Mouse (Mus musculus): ENCODE measurements around the gene Rbbp9. TPM values are rescaled to one million over a fixed set of nuclear protein-coding genes. Genes with fewer than 3 reads are reported as not detected.
A peak's percentile ranks its signal among the peaks of the same experiment; 100 is the strongest.
"Not testable (repeated sequence)": the region's sequence is repeated elsewhere in the genome, so short reads cannot be mapped to it uniquely, and the experiment has no call there.

Rbbp9 gene
- total RNA-seq (2021), result 10 to 100 TPM; 30.4 to 32.7 TPM
- long read RNA-seq, experiment 1, transcript Rbbp9-201 (5 exons, 2,170 nt), result major isoform, 22 of 23 reads
- long read RNA-seq, experiment 1, partial matches to known transcripts, result 0 of 23 reads
- long read RNA-seq, experiment 1, other reads (novel, unspliced or antisense), result 1 of 23 reads
- long read RNA-seq, experiment 2, transcript Rbbp9-201 (5 exons, 2,170 nt), result major isoform, 5 of 5 reads
- long read RNA-seq, experiment 2, partial matches to known transcripts, result 0 of 5 reads
- long read RNA-seq, experiment 2, other reads (novel, unspliced or antisense), result 0 of 5 reads

DNA sequence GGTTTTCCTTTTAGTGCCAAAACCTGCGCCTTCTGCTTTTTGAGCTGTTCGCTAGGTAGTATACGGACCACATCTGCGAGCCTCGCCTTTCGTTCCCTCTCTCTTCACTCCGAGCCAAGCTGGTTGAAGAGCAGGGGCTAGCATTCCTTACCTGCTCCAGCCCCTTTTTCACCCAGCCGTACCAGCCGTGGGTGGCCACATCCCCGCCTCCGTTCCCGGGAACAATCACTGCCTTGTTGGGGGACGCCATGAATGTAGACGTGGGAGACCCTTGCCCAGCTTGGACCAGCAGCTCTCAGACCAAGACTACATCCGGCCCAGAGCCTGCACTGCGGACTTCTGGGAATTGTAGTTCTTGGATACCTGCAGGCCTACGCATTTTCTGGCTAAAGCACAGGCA is at the start of gene Rbbp9:
TSS of gene Rbbp9 (minus strand) at position 341 of the 400 bp plus-strand sequence.
- DNase-seq, result peak; percentile 68 to 69

- DNase-seq, result peak; percentile 92 to 95
These were observed 49.4 kb upstream of the Rbbp9 start, which contains the start of gene Dtd1 for GRCm38 (mm10) chr2:144599831-144600687. Gene Dtd1 (plus strand): TSS chr2:144599897.

- DNase-seq, result no peak
These were observed 47.3 kb upstream of the Rbbp9 start for GRCm38 (mm10) chr2:144598006-144598405.

- peak; percentile 85 for DNase-seq
These were observed 43.4 kb upstream of the Rbbp9 start, which contains the start of gene Smim26 for GRCm38 (mm10) chr2:144593951-144594651. Gene Smim26 (plus strand): TSS chr2:144594054.

DNA sequence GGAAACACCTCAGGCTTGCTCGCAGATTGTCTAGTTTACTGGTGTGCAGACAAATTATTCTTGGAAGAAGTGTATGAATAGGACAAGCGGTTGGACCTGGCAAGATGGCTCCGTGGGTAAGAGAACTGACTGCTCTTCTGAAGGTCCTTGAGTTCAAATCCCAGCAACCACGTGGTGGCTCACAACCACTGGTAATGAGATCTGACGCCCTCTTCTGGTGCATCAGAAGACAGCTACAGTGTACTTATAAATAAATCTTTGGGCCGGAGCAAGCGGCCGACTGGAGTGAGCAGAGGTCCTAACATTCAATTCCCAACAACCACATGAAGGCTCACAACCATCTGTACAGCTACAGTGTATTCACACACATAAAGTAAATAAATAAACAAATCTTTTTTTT is 42.4 kb upstream of the Rbbp9 start:
- not testable (repeated sequence) for DNase-seq

DNA sequence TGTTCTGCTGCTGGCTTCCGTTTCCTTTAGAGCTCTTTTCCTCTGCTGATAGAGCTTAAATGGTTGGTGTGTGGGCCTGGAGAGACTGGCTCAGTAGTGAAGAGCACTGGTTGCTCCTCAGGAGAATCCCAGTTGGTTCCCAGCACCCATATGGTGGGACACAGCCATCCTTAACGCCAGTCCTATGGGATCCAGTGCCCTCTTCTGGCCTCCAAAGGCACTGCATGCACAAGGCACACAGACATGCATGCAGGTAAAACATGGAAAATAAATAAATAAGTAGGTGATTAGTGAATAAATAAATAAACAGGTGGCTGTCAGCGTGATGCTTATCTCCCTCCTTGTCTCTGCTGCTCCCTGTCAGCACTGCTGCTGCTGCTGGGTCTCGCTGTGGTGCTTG is 38.1 kb upstream of the Rbbp9 start:
- DNase-seq, result no peak

DNA sequence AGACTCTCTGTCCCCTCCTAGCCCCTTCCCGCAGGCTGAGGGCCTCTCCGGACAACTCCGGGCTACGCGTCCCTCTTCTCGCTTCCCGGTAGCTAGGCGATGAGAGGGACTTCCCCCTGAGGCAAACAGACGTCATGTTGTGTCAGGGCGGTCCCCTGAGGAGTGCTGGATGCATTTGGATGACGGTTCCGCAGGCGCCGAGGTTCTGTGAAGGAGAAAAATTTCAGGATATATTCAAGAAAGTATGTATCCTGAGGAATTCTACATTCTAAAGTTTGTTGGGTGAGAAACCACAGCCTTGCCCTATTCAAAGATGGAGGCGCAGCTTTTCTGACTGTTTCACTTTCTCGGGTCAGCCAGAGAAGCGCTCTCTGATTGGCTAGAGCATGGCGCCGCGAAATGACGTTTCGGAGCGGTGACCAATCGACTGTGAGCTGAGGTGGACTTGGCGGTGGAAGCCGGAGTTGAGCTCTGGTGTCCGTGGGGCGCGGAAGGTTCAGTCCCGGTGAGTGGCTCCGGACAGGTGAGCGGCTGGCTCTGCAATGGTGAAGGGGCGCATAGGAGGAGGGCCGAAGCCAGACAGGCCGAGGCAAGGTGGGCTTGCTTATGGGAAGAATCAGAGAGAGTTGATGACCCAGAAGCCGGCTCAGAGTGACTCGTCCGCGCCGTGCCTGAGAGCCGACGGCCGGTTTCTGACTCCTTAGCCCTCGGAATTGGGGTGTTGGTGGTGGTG is 5.3 kb upstream of the Rbbp9 start, which contains the start of gene Sec23b:
TSS of gene Sec23b (plus strand) at position 410 of the 733 bp plus-strand sequence.
- peak; percentile 96 to 97 for DNase-seq

GRCm38 (mm10) chr2:144555286-144555819 is 4.7 kb upstream of the Rbbp9 start:
- DNase-seq, result peak in 1 of 2 experiments; percentile 4

DNA sequence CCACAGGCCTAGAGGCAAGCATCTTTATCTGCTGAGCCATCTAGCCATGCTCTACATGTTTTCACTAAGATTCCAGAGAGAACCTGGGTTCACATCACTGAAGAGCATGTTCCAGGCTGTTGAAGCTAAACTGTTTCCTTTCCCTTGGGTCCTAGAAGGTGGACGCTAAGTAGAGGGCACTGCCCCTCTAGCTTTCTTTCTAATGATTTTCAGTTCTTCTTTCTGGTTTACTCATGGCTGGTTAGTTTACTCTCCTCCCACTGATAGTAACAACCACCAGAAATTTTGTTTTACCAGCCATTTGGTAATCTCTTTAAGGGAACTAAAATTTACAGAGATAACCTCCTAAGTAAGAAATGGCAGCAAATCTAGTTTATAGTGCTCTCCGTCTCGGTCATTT is 3.2 kb upstream of the Rbbp9 start:
- no peak for DNase-seq

DNA sequence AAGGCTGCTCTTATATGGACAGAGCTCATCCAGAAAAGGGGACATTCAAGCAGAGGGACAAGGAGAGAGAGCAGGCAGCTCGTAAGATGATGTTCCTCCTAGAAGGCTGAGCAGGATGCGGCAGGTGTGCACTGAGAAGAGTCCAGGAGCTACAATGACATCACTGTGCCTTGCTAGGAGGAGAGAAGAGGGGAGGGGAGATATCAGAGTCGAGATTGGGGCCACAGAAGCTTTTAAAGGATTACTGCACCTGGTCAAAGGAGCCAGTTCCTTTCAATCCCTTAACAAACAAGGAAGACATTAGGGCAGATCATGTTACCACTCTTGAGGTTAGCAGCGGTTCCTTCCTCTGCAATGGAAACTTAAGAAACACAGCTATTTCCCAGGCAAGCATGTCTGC is 3.1 kb downstream of the Rbbp9 start:
- no peak for DNase-seq

- peak; percentile 13 to 34 for DNase-seq
These were observed 5.2 kb downstream of the Rbbp9 start for GRCm38 (mm10) chr2:144545481-144545880.

GRCm38 (mm10) chr2:144545061-144545460 is 5.6 kb downstream of the Rbbp9 start:
- DNase-seq, result no peak

GRCm38 (mm10) chr2:144544630-144545029 is 6.0 kb downstream of the Rbbp9 start:
- DNase-seq, result peak; percentile 18 to 45

DNA sequence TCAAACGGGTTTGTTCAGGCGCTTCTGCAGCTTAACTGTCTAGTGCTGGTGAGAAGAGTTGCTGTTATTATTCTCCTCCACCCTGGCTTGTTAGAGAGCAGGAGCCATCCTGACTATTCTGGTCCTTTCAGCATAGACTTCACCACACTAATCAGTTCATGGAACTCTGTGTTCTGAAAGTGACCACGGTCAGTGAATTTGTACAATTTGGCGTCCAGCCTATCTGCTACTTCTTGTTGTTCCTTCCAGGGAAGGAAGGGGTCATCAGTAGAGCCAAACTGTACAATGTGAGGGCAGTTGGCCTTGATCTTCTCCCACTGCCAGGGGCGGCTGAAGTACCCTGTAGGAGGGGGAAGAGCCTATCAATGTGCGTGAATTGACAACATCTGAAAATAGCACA is 7.0 kb downstream of the Rbbp9 start:
- peak in 1 of 2 experiments; percentile 31 for DNase-seq

DNA sequence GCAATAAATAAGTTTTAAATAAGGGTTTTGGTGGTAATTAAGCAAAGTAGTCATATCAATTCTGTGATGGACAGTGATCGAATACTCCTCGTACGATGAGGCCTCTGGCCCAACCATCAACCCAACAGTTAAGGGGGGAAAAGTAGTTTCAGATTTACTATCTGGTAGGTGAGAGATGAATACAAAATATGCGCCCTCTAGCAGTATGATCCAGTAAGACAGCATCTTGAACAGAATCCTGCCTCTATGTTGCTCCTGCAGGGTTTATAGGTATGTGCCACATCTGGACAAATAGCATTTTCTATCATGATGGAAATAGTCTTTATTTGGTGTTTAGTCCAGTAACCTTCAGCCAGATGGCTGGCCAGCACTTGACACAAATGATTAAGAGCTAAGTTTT is 9.4 kb downstream of the Rbbp9 start:
- DNase-seq, result no peak

DNA sequence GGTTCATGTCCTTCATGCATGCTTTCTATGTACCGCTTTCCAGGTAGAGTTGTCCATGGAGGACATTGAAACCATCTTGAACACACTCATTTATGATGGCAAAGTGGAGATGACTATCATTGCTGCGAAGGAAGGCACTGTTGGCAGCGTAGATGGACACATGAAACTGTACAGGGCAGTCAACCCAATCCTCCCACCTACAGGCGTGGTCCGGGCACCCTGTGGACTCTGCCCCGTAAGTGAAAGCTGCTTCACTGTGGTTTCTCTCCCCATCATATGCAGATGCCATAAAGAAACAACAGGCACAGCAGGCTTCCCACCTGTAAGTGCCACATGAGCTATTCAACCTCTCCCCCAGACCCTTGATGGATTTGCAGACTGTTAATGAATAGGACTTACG is 13.5 kb downstream of the Rbbp9 start:
- DNase-seq, result no peak

- no peak for DNase-seq
These were observed 22.9 kb downstream of the Rbbp9 start for GRCm38 (mm10) chr2:144527821-144528174.

- peak; percentile 97 to 98 for DNase-seq
These were observed 23.5 kb downstream of the Rbbp9 start, which contains the start of the genes Dzank1 and Polr3f for GRCm38 (mm10) chr2:144526981-144527820. Gene Dzank1 (minus strand): TSS chr2:144527414. Gene Polr3f (plus strand): TSS chr2:144527718.

DNA sequence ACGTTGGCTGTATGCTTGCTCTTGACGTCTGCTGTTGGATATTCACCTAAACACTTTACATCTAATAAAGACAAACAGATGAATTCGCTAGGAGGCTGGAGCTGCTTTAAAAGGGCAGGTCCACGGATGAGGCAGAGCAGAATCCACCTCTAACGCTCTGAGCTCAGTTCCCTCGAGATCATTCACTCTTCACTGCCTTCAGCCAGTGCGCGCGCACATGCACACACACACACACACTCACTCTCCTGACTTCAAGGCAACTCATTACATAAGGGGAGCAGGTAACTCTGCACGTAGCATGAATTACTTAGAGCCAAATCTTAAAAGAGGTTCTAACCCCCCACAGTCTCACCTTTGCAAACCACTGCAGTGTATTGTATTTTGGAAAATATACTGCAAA is 24.8 kb downstream of the Rbbp9 start:
- no peak for DNase-seq

DNA sequence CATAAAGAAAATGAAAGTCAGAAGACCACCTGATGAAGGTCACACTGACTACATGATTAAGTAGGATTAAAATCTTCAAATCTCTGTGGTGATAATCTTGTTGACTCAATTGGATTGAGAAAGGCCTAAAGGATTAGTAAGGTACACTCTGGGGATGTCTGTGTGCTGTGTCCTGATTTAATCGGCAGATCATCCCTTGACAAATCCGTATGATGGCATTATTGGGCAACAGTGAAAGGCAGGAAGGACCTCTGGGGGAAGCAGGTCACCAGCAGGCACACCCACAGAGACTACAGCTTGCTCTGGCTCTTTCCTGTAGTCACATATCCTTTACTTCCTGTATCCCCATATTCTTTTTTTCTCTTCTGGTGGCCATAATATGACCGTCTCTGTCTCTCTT is 30.9 kb downstream of the Rbbp9 start:
- DNase-seq, result no peak

Measured in adrenal gland, postnatal 36 days (tissue).